Mouse (Mus musculus): ENCODE results near the gene Nol4l.

Nol4l gene

DNA sequence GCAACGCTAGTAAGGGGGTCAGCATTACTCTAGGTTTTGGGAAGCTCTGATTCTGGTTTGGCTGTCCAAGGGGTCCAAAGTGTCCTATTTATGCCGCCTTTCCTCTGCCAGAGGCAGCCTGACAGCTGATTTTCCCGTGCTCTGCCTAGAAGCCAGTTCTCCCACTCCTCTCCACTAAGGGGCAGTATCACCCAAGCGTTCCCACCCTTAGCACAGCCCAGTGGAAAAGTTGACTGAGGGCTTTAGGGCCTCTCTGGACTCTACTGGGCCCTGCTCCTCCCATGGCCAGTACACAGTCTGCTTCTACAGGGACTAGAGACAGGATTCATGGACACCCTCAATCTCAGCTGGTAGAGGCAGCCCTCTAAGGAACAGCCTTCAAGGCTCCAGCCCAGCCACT, 51.2 kb downstream of the Nol4l start:
- DNase-seq: peak in 1 of 2 experiments; percentile 19

DNA sequence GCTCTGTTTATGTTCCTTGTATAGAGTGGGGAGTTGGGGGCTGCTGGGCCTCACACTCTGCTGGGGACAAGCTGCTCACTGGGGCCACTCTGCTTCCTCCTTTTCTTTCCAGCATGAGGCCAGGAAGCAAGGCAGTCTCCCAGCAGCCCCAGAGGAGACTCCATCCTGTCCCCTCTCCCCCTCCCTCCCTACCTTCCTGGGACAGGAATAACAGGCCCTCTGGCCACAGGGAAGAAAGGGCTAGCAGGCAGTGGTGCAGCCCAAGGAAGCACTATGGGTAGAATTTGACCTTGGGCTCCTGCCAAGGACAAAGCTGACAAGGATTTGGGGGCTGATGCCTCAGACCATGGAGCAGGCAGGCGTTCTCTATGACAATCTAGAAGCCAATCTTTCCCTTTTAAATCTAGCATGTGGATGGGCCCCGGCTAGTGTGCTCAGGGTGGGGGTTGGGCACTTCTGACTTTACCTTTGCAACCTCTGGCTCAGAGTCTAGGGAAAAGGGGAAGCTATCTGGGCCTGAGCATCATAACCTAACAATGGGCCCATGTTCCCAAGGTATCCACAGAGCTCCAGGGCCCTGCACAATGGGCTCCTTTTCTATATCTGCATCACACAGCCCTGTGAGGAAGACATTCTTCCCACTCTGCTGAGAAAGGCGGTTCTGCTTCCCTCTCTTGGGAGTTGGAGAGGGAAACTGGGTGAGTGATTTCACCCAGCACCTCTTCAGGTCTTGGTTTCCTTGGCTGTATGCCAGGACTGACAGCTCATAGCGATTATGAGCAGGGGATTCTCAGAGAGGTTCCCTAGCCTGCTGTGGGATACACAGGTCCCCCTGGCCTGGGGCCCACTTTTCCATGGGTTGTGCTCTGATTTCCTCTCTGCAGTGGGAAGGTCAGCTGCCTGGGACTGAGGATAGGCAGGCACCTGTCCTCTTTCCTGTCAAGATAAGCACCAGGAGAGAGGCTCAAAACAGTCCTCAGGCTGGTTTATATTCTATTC, 54.4 kb downstream of the Nol4l start:
- DNase-seq: no peak

- DNase-seq: no peak
Observed at GRCm38 (mm10) chr2:153470983-153471382, 58.8 kb downstream of the Nol4l start.

- DNase-seq: no peak
Observed at GRCm38 (mm10) chr2:153469764-153470163, 60.0 kb downstream of the Nol4l start.

- DNase-seq: no peak
Observed at GRCm38 (mm10) chr2:153469317-153469716, 60.5 kb downstream of the Nol4l start.

DNA sequence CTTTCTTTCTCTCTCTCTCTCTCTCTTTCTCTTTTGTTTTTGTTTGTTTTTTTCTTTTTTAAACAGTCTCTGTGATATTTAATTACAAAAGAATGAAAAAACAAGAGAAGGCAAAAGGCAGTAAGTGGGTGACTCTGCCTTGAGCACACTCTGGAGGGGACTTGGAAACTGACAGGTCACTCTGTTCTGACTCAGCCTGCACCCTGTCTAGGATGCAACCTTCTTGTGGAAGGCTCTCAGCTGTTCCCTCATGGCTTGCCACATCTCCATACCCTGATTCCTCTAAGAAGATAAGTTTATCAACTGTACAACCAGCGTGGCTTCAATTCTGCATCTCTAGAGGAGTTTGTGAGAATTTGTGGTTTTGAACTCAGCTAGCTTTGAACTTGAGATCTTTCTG, 62.4 kb downstream of the Nol4l start:
- no peak for DNase-seq

DNA sequence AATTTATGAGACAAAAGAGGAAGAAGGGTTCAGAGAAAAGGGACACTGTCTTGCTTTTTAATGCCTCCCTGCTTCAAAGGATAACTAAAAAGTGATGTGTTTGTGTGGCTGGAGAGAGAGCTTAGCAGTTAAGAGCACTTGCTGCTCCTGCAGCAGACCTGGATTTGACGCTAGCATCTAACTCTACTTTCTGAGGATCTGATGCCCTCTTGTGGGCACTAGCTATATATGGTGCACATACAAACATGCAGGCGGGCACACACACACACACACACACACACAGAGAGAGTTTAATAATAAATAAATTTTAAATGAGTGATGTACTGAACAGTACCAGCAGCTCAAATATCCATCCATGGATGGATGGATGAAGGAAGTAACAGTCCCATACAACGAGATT, 66.5 kb downstream of the Nol4l start:
- DNase-seq: no peak

DNA sequence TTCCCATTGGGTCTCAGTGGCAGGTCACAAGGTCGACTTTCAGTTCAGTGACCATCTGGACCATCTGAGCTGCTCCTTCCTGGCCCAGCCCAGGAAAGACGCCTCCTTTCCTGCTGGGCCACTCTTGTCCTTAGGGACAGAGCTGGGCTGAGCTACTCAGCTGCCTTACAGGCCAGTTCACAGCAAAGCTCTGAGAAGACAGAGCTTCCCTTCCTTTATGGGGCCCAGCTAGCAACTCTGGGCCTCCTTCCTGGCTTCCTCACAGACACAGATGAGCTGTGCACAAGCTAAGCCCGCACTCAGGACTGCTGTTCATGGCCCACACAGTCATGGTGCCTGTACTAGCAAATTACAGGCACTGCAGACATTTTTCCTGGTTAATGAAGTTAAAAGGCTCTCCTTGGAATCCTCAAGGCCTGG, 71.7 kb downstream of the Nol4l start:
- no peak for DNase-seq

DNA sequence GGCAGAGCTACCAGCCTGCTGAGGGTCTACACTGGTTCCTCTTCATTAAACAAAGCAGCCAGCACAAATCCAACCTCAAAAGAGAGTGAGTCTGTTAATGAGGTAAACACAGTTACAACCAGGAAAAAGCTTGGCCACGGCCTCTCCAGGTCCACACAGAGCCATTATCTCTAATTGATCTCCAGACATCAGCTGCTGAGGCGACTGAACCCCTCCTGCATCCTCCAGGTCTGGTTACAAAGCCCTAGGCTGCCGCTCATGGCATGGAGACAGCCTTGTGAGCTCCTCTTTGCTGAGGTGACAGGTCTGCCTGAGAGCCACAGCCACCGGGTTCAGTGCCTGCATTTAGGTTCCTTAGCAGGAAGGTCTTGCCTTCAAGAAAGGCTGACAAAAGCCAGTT, 72.3 kb downstream of the Nol4l start:
- DNase-seq: no peak

GRCm38 (mm10) chr2:153454841-153455506, 74.8 kb downstream of the Nol4l start:
- DNase-seq: no peak

DNA sequence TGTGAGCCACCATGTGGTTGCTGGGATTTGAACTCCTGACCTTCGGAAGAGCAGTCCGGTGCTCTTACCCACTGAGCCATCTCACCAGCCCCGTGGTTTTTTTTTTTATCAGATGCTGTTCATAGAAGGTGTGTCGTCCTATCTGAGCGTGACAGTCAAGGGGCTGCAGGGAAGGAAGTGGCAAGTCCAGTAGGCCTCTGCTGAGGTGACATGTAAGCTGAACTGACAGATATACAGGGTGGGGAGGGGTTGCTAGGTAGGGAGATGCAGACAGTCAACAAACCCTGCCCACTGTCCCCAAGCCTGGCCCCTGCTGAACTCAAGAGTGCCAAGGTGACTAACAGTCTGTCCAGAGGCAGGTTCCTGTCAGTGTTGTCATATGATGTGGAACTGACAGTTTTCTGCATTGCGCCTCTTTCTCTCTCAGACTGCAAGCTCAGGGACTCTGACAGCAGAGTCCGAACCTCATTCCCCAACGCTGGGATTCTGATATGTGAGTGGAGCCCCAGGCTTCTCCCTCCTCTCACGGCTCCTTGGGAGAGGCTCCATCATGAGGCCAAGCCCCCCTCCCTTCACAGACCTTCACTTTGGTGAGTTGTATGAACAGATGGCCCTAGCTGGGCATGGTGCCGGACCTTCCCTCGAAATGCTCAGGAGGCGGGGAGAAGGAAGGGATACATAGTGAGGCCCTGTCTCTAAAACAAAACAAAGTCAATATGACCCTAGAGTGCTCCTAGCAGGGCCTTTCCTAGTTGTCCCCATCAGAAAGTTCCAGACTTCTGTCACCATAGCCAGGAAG, 75.6 kb downstream of the Nol4l start:
- DNase-seq: no peak

GRCm38 (mm10) chr2:153448519-153448918, 81.3 kb downstream of the Nol4l start:
- DNase-seq: no peak

DNA sequence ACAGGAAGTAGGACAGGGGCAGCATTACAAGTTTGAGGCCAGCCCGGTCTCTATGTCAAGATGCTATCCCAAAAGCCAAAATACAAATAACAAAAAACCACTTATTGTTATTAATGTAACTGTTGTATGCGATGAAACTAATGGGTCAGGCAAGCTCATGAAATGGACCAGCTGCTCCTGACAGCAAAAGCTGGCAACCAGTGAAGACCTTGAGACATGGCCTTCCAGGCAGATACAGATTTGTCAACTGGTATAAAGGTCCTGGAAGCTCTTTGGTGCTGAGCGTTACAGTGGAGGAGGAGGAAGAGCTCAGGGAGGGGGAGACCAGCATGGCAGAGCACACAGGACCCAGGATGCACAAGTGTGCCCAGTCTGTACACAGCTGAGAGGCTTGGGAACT, 82.1 kb downstream of the Nol4l start:
- no peak for DNase-seq

- DNase-seq: no peak
Observed at GRCm38 (mm10) chr2:153446476-153446875, 83.3 kb downstream of the Nol4l start.

- DNase-seq: no peak
Observed at GRCm38 (mm10) chr2:153446017-153446408, 83.8 kb downstream of the Nol4l start.

GRCm38 (mm10) chr2:153445137-153446016, 84.4 kb downstream of the Nol4l start:
- peak in 1 of 2 experiments; percentile 17 for DNase-seq

DNA sequence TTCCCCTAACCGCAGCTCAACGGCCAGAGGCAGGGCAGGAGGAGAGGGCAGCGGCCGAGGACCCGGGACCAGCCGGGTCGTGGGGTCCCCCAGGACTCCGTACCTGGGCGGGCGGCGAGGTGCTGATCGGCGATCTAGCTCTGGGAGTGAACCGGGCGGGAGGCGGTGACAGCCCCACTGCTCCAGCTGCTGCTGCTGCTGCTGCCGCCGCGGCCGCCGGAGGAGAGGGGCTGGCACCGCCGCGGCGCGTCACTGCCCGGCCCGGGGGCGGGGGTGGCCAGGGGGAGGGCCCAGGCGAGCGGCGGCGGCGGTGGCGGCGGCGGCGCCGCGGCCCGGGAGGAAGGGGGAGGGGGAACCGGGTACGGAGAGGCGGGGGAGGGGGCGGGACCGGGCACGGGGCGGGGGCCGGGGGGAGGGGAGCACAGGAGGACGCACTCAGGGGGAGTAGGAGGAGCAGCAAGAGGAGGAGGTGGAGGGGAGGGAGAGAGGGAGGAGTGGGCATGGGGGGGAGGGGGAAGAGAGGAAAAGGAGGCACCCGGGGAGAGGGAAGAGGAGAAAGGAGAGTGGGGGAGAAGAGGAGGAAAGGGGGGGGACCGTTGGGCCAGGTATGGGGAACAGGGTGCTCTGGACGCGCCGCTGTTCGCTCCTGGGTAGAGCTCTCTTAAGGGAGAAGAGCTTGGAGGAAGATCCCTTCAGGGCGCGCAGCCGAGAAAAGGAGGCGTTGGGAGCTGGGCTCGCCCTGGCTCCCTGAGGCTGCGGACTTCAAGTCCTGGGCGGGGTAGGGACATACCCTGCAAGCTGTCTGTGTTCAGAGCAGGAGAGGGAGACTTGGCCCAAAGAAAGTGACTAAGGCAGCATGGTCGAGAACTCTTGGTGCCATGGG, 85.3 kb downstream of the Nol4l start:
- DNase-seq: peak; percentile 24 to 47

- DNase-seq: peak; percentile 21 to 38
Observed at GRCm38 (mm10) chr2:153443434-153444240, 86.1 kb downstream of the Nol4l start.

GRCm38 (mm10) chr2:153442720-153443119, 87.1 kb downstream of the Nol4l start:
- DNase-seq: no peak

DNA sequence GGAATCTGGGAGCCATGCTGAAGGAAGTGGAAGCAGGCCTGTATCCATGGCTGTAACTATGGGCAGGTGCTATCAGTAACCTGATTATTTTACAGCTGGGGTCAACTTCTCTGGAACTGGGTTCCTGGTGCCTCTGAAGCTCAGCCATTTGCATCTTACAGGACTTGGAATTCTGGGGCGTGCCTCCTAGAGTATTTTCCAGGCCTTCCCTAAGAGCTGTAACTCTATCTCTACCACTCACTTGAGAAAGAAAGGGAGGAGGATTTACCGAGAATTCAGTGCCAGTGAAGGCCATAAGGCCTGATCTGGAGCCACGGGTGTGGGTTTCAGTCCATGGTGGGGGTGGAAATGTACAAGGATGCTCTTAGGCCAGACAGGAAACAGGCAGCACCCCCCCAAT, 88.5 kb downstream of the Nol4l start:
- no peak for DNase-seq
